Mouse (Mus musculus) brain, embryonic 14.5 days (tissue): ENCODE results near the gene Rhov.

Source experiments
- CTCF ChIP-seq: fragments of 200-500 bp; IDR thresholded peaks from 2 replicates; pipeline ENCODE4 v1.5.1; 2012; ENCODE audit warnings: inconsistent platforms, mild to moderate bottlenecking, moderate library complexity, borderline replicate concordance; ENCODE audit not compliant: insufficient read depth, insufficient read length; ENCODE audit errors: extremely low read depth
- POLR2A ChIP-seq: fragments of 200-500 bp; IDR thresholded peaks from 2 replicates; pipeline ENCODE4 v1.6.1; 2012; ENCODE audit warnings: mild to moderate bottlenecking, inconsistent platforms, borderline replicate concordance; ENCODE audit not compliant: poor library complexity, insufficient read depth, insufficient read length, severe bottlenecking; ENCODE audit errors: extremely low read depth

DNA sequence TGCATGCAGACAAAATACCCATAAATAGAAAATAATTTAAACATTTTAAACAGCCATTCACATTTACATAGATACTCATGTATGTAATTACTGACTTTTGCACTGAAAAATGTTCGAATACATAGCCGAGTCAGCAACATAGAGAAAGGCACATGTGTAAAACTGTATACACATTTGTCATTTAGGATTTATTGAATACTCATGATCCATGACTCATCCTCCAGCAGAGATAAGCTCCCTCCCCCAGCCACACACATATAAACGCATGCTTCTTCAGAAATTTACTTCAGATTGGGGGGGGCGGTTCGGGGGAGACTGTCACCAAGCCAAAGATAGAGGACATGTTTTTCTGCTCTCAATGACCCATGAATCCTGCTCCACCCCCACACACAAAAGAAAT is 7.3 kb downstream of the Rhov start:
- TF ChIP-seq CTCF (no peak), POLR2A (no peak)
